Mouse (Mus musculus): Measurements from ENCODE around the gene Tnrc6b.
A peak's percentile ranks its signal among the peaks of the same experiment; 100 is the strongest.

Gene Tnrc6b

GRCm38 (mm10) chr15:80741836-80742235 lies 30.7 kb downstream of the Tnrc6b start:
- DNase-seq, result no peak

GRCm38 (mm10) chr15:80742991-80743474 lies 31.9 kb downstream of the Tnrc6b start:
- DNase-seq, result no peak

- DNase-seq, result no peak
Measured at GRCm38 (mm10) chr15:80743606-80744005, 32.5 kb downstream of the Tnrc6b start.

- no peak for DNase-seq
Measured at GRCm38 (mm10) chr15:80744667-80745422, 33.7 kb downstream of the Tnrc6b start.

GRCm38 (mm10) chr15:80748979-80749378 lies 37.9 kb downstream of the Tnrc6b start:
- DNase-seq, result no peak

GRCm38 (mm10) chr15:80753351-80753750 lies 42.2 kb downstream of the Tnrc6b start:
- DNase-seq, result no peak

- DNase-seq, result no peak
Measured at GRCm38 (mm10) chr15:80754103-80754502, 43.0 kb downstream of the Tnrc6b start.

- DNase-seq, result no peak
Measured at GRCm38 (mm10) chr15:80759451-80759850, 48.3 kb downstream of the Tnrc6b start.

GRCm38 (mm10) chr15:80760504-80760903 lies 49.4 kb downstream of the Tnrc6b start:
- DNase-seq, result no peak

- DNase-seq, result no peak
Measured at GRCm38 (mm10) chr15:80760935-80761334, 49.8 kb downstream of the Tnrc6b start.

- DNase-seq, result no peak
Measured at GRCm38 (mm10) chr15:80762621-80763020, 51.5 kb downstream of the Tnrc6b start.

GRCm38 (mm10) chr15:80764666-80765065 lies 53.6 kb downstream of the Tnrc6b start:
- no peak for DNase-seq

GRCm38 (mm10) chr15:80765381-80765780 lies 54.3 kb downstream of the Tnrc6b start:
- peak; percentile 78 for DNase-seq

- no peak for DNase-seq
Measured at GRCm38 (mm10) chr15:80768216-80768615, 57.1 kb downstream of the Tnrc6b start.

GRCm38 (mm10) chr15:80771926-80772441 lies 60.9 kb downstream of the Tnrc6b start:
- no peak for DNase-seq

GRCm38 (mm10) chr15:80774666-80775065 lies 63.6 kb downstream of the Tnrc6b start:
- DNase-seq, result no peak

GRCm38 (mm10) chr15:80779006-80779405 lies 67.9 kb downstream of the Tnrc6b start:
- no peak for DNase-seq

- no peak for DNase-seq
Measured at GRCm38 (mm10) chr15:80780154-80780751, 69.1 kb downstream of the Tnrc6b start.

- no peak for DNase-seq
Measured at GRCm38 (mm10) chr15:80781218-80781806, 70.2 kb downstream of the Tnrc6b start.

- DNase-seq, result no peak
Measured at GRCm38 (mm10) chr15:80784553-80784971, 73.4 kb downstream of the Tnrc6b start.

- no peak for DNase-seq
Measured at GRCm38 (mm10) chr15:80785699-80786098, 74.6 kb downstream of the Tnrc6b start.

GRCm38 (mm10) chr15:80787746-80788145 lies 76.6 kb downstream of the Tnrc6b start:
- no peak for DNase-seq

GRCm38 (mm10) chr15:80792556-80792955 lies 81.4 kb downstream of the Tnrc6b start:
- no peak for DNase-seq

- no peak for DNase-seq
Measured at GRCm38 (mm10) chr15:80795076-80795475, 84.0 kb downstream of the Tnrc6b start.

Data from cerebellum, adult 9-10 months (tissue).